Mouse (Mus musculus) embryo, embryonic 11.5 days (tissue): ENCODE results near the gene Bpifb9a.
"Not testable (repeated sequence)": the region's sequence is repeated elsewhere in the genome, so short reads cannot be mapped to it uniquely, and the experiment has no call there.

Experiments
- DNase-seq: peaks from one replicate; pipeline ENCODE4 v3.0.0-alpha.2; 2012; ENCODE audit warnings: low read depth, low spot score

Bpifb9a gene

GRCm38 (mm10) chr2:154257554-154257953 is at the start of gene Bpifb9a:
Bpifb9a (plus strand) TSS chr2:154257854.
- DNase-seq: not testable (repeated sequence)

- DNase-seq: no peak
Observed at GRCm38 (mm10) chr2:154209112-154209511, 48.5 kb upstream of the Bpifb9a start.

GRCm38 (mm10) chr2:154211121-154211520 is 46.5 kb upstream of the Bpifb9a start:
- no peak for DNase-seq

GRCm38 (mm10) chr2:154211881-154212280 is 45.8 kb upstream of the Bpifb9a start:
- no peak for DNase-seq

- DNase-seq: peak; percentile 53
Observed at GRCm38 (mm10) chr2:154215191-154215590, 42.5 kb upstream of the Bpifb9a start.

GRCm38 (mm10) chr2:154219950-154220349 is 37.7 kb upstream of the Bpifb9a start:
- no peak for DNase-seq

GRCm38 (mm10) chr2:154223265-154223916 is 34.3 kb upstream of the Bpifb9a start, which contains the start of gene Bpifb5:
Bpifb5 (plus strand) TSS chr2:154223742.
- no peak for DNase-seq

- no peak for DNase-seq
Observed at GRCm38 (mm10) chr2:154223917-154224273, 33.8 kb upstream of the Bpifb9a start.

- no peak for DNase-seq
Observed at GRCm38 (mm10) chr2:154226991-154227390, 30.7 kb upstream of the Bpifb9a start.

- DNase-seq: no peak
Observed at GRCm38 (mm10) chr2:154227830-154228229, 29.8 kb upstream of the Bpifb9a start.

GRCm38 (mm10) chr2:154233426-154233825 is 24.2 kb upstream of the Bpifb9a start:
- DNase-seq: no peak

- no peak for DNase-seq
Observed at GRCm38 (mm10) chr2:154240771-154241170, 16.9 kb upstream of the Bpifb9a start.

GRCm38 (mm10) chr2:154242726-154243125 is 14.9 kb upstream of the Bpifb9a start:
- DNase-seq: not testable (repeated sequence)

GRCm38 (mm10) chr2:154243356-154244036 is 14.2 kb upstream of the Bpifb9a start:
- DNase-seq: no peak

GRCm38 (mm10) chr2:154245322-154245721 is 12.3 kb upstream of the Bpifb9a start:
- no peak for DNase-seq

- DNase-seq: not testable (repeated sequence)
Observed at GRCm38 (mm10) chr2:154255254-154255653, 2.4 kb upstream of the Bpifb9a start.

GRCm38 (mm10) chr2:154255770-154256169 is 1.9 kb upstream of the Bpifb9a start:
- no peak for DNase-seq

- DNase-seq: not testable (repeated sequence)
Observed at GRCm38 (mm10) chr2:154264397-154264796, 6.7 kb downstream of the Bpifb9a start.

GRCm38 (mm10) chr2:154291866-154292265 is 34.2 kb downstream of the Bpifb9a start:
- DNase-seq: not testable (repeated sequence)

- no peak for DNase-seq
Observed at GRCm38 (mm10) chr2:154292833-154293232, 35.2 kb downstream of the Bpifb9a start.

- DNase-seq: not testable (repeated sequence)
Observed at GRCm38 (mm10) chr2:154294746-154295145, 37.1 kb downstream of the Bpifb9a start.

- peak; percentile 56 for DNase-seq
Observed at GRCm38 (mm10) chr2:154300496-154300895, 42.8 kb downstream of the Bpifb9a start.

- no peak for DNase-seq
Observed at GRCm38 (mm10) chr2:154301763-154302162, 44.1 kb downstream of the Bpifb9a start.
